Mouse (Mus musculus) heart, adult 11 months (tissue): ENCODE data around the gene Tcl1b5.

Experiments used
- DNase-seq: peaks from one replicate; pipeline ENCODE4 v3.0.0; 2022

The Tcl1b5 gene

GRCm38 (mm10) chr12:105209231-105209630, 33.1 kb downstream of the Tcl1b5 start:
- DNase-seq, result peak; percentile 75

- peak; percentile 61 for DNase-seq
Observed at GRCm38 (mm10) chr12:105217101-105217760, 41.1 kb downstream of the Tcl1b5 start.

GRCm38 (mm10) chr12:105222601-105223319, 46.6 kb downstream of the Tcl1b5 start, which contains the start of gene Tcl1:
Gene Tcl1 (minus strand): TSS chr12:105222793.
- peak; percentile 55 for DNase-seq

GRCm38 (mm10) chr12:105224621-105225320, 48.6 kb downstream of the Tcl1b5 start:
- DNase-seq, result peak; percentile 48
